In the genomic region with DNA sequence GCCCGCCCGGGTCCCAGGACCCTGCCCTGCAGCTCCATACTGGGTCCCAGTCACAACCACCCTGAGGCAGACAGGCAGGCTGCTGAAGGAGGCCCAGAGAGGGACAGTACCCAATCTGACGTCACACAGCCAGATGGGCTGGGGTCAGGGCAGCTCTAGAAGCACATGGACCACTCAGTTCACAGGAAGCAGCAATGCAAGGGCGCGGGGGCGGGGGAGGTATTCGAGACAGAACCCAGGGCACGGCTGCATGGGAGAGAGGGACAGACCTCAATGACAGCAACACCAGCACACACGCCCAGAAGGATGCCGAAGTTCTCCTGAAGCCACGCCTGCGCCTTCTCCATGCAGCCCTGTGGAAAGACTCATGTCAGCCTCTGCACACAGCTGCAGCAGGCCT, we compare ENCODE assay signal across 26 mouse cellular contexts. TPM values are rescaled to one million over a fixed set of nuclear protein-coding genes. Genes with fewer than 3 reads are reported as not detected.
A peak's percentile ranks its signal among the peaks of the same experiment; 100 is the strongest.
DNase-seq lines count a peak whose midpoint lies in the region; ATAC-seq and TF ChIP-seq lines count a peak whose summit lies in the region.
"Had no signal": no experiment of that assay in that cellular context is flagged by ENCODE, and none has a peak within 500 bp of the region (broad histone marks: within the 10 kb centered on the region; RNA-seq: fewer than 3 reads in every experiment).

No protein-coding gene starts in this region.

- peak; percentile 7 for DNase-seq in kidney, postnatal 10 days
- no peak for DNase-seq in kidney, adult 9 months
- DNase-seq in CH12.LX (ENCODE audit: extremely low read depth) (no peak), ES-E14 (ENCODE audit: low read depth, low spot score) (no peak)
- no peak for DNase-seq in left cerebral cortex, adult 8-10 months (ENCODE audit: low spot score in 2 of 2)
- no peak for DNase-seq in liver, embryonic 11.5 days (ENCODE audit: low spot score)
- DNase-seq: adrenal gland, adult 2 months; cerebellum, adult 11 months; cerebellum, postnatal 10 days; heart, postnatal 36 days; kidney, postnatal 25 days; lung, postnatal 4 days; right cerebral cortex, adult 18-20 months; right cerebral cortex, postnatal 4 days; thymus, adult 2 months had no signal

- H3K4me3 ChIP-seq in CH12.LX (replicated peaks in 1 of 3; ENCODE audit: low read depth in 2 of 3, low read length in 2 of 3, poor library complexity in 1 of 3) = no peak overlapping the region
- no peak overlapping the region; a peak in 1 of 4 replicates for H3K4me3 ChIP-seq in ES-E14 (ENCODE audit: insufficient read depth in 1 of 2, low read depth in 1 of 2, low read length in 2 of 2, poor library complexity in 1 of 2, severe bottlenecking in 1 of 2)
- H3K4me3 ChIP-seq in myocyte = no peak overlapping the region
- no peak overlapping the region for H3K4me3 ChIP-seq in liver, embryonic 11.5 days (ENCODE audit: low read depth, low read length)
- H3K4me3 ChIP-seq: forebrain, embryonic 13.5 days; heart, embryonic 15.5 days; layer of hippocampus, adult 2 months; limb, embryonic 15.5 days; liver, embryonic 15.5 days; lung, embryonic 15.5 days; stomach, embryonic 15.5 days had no signal

- no peaks in the 10 kb centered on the region for H3K79me2 ChIP-seq in CH12.LX (replicated peaks; ENCODE audit: control insufficient read depth, extremely low read depth, insufficient read depth, poor library complexity, severe bottlenecking)
- no peaks in the 10 kb centered on the region for H3K79me2 ChIP-seq in myocyte (ENCODE audit: control insufficient read depth, insufficient read depth)

- TF ChIP-seq CTCF in CH12.LX (conservative IDR thresholded peaks at IDR 0.05 in 1 of 2, IDR thresholded peaks at IDR 0.05 in 1 of 2; ENCODE audit: low read depth in 2 of 2, low read length in 2 of 2) = no peak

- dilution Hi-C loops in CH12.LX (cut with MboI; ENCODE audit: extremely low pct_ligation_motif_present, extremely low pct_unique_long_range_greater_than_20kb, low sequenced_read_pairs) = no loop called here

- TF ChIP-seq RAD21 in CH12.LX (IDR thresholded peaks at IDR 0.05; ENCODE audit: low read depth, low read length) = no peak

- H3K9me3 ChIP-seq in CH12.LX (replicated peaks; ENCODE audit: low read length) (no peaks in the 10 kb centered on the region), ES-E14 (ENCODE audit: control insufficient read depth, insufficient read depth, low read depth, low read length) (no peaks in the 10 kb centered on the region)
- H3K9me3 ChIP-seq in liver, embryonic 11.5 days (ENCODE audit: control insufficient read depth, low read length) = no peaks in the 10 kb centered on the region
- H3K9me3 ChIP-seq: forebrain, embryonic 13.5 days; heart, embryonic 15.5 days; limb, embryonic 15.5 days; liver, embryonic 15.5 days; lung, embryonic 15.5 days; stomach, embryonic 15.5 days had no signal

- no peak for ATAC-seq in liver, embryonic 11.5 days (replicated peaks; ENCODE audit: low FRiP score)
- ATAC-seq: forebrain, embryonic 13.5 days; hindbrain, embryonic 16.5 days; intestine, postnatal 0 days; midbrain, embryonic 16.5 days had no signal

- no peak overlapping the region for H3K9ac ChIP-seq in CH12.LX (ENCODE audit: insufficient read depth, low read depth)
- peak overlapping the region; percentile 15; the same call in 1 of the 2 replicates for H3K9ac ChIP-seq in ES-E14 (ENCODE audit: insufficient read depth, low read depth, low read length, poor library complexity, severe bottlenecking)
- no peak overlapping the region for H3K9ac ChIP-seq in liver, embryonic 11.5 days (ENCODE audit: low read depth, low read length)
- H3K9ac ChIP-seq: forebrain, embryonic 13.5 days; heart, embryonic 15.5 days; limb, embryonic 15.5 days; liver, embryonic 15.5 days; lung, embryonic 15.5 days; stomach, embryonic 15.5 days had no signal

- TF ChIP-seq POLR2A in CH12.LX (IDR thresholded peaks at IDR 0.05; ENCODE audit: low read depth, low read length) = no peak
- peak; percentile 37 for TF ChIP-seq POLR2A in myocyte (IDR thresholded peaks at IDR 0.05; ENCODE audit: insufficient read length, low read depth)

- H3K27me3 ChIP-seq in CH12.LX (replicated peaks) (no peaks in the 10 kb centered on the region), myocyte (ENCODE audit: control insufficient read depth, insufficient read depth, insufficient read length) (no peaks in the 10 kb centered on the region)
- H3K27me3 ChIP-seq in liver, embryonic 11.5 days (replicated peaks; ENCODE audit: control insufficient read depth, insufficient read depth, low read length) = no peaks in the 10 kb centered on the region
- H3K27me3 ChIP-seq: forebrain, embryonic 13.5 days; liver, embryonic 15.5 days; lung, embryonic 15.5 days; stomach, embryonic 15.5 days had no signal

- TF ChIP-seq EP300 in CH12.LX (IDR thresholded peaks at IDR 0.05; ENCODE audit: low read length) = no peak

- 80% methylated on average over 12 of the region's 12 CpGs for WGBS in liver, embryonic 11.5 days

- in situ Hi-C loops in CH12.LX (cut with MboI; ENCODE audit: low pct_ligation_motif_present, low pct_unique_long_range_greater_than_20kb, low sequenced_read_pairs) (loop anchor here (5.0 to 10.0 kb wide), 2 partner anchors 37 to 235 kb away; no protein-coding TSS in a partner anchor), ES-E14 (cut with MboI; ENCODE audit: low sequenced_read_pairs in 2 of 2, unreplicated experiment in 2 of 2) (loop anchor here in 1 of 2 experiments (10.0 kb wide), 1 partner anchor 205 kb away; no protein-coding TSS in a partner anchor)

- no peak overlapping the region for H3ac ChIP-seq in myocyte (ENCODE audit: control insufficient read depth, insufficient read length)

- peaks cover 31 to 60% of the 10 kb centered on the region in 2 experiments for H3K36me3 ChIP-seq in CH12.LX (replicated peaks in 1 of 2; ENCODE audit: control insufficient read depth in 1 of 2, insufficient read depth in 1 of 2, low read length in 1 of 2)
- H3K36me3 ChIP-seq in ES-E14 (ENCODE audit: control insufficient read depth, insufficient read depth, low read length, poor library complexity, severe bottlenecking) = no peaks in the 10 kb centered on the region
- peaks cover 6% of the 10 kb centered on the region for H3K36me3 ChIP-seq in myocyte (ENCODE audit: control insufficient read depth, insufficient read depth)
- H3K36me3 ChIP-seq in liver, embryonic 11.5 days (ENCODE audit: control insufficient read depth, insufficient read depth, low read length) = no peaks in the 10 kb centered on the region
- H3K36me3 ChIP-seq: heart, embryonic 15.5 days; limb, embryonic 15.5 days; lung, embryonic 15.5 days; stomach, embryonic 15.5 days had no signal

- H3K4me1 ChIP-seq in CH12.LX (ENCODE audit: control insufficient read depth in 1 of 2, insufficient read depth in 2 of 2) = peaks cover 49 to 94% of the 10 kb centered on the region in 2 experiments
- peaks cover 0 to 9% of the 10 kb centered on the region in 2 experiments; a peak in 1 of 4 replicates for H3K4me1 ChIP-seq in ES-E14 (ENCODE audit: control insufficient read depth in 2 of 2, insufficient read depth in 2 of 2, low read length in 2 of 2, poor library complexity in 1 of 2)
- no peaks in the 10 kb centered on the region for H3K4me1 ChIP-seq in liver, embryonic 11.5 days (replicated peaks; ENCODE audit: control insufficient read depth, insufficient read depth, low read length)
- H3K4me1 ChIP-seq: lung, embryonic 15.5 days; stomach, embryonic 15.5 days had no signal

- no peak overlapping the region for H3K27ac ChIP-seq in CH12.LX (ENCODE audit: insufficient read depth, low read depth)
- H3K27ac ChIP-seq in ES-E14 (ENCODE audit: insufficient read depth, low read depth, low read length, poor library complexity, severe bottlenecking) = no peak overlapping the region
- no peak overlapping the region for H3K27ac ChIP-seq in liver, embryonic 11.5 days (ENCODE audit: low read depth, low read length)
- H3K27ac ChIP-seq: forebrain, embryonic 13.5 days; heart, embryonic 15.5 days; layer of hippocampus, adult 2 months; limb, embryonic 15.5 days; liver, embryonic 15.5 days; lung, embryonic 15.5 days; stomach, embryonic 15.5 days had no signal

- H3K4me2 ChIP-seq in CH12.LX (ENCODE audit: insufficient read depth, low read depth, poor library complexity, severe bottlenecking) = no peak overlapping the region
- H3K4me2 ChIP-seq in myocyte (ENCODE audit: low read depth) = no peak overlapping the region
- H3K4me2 ChIP-seq in liver, embryonic 11.5 days = no peak overlapping the region
- H3K4me2 ChIP-seq: forebrain, embryonic 13.5 days; heart, embryonic 15.5 days; limb, embryonic 15.5 days; liver, embryonic 15.5 days; lung, embryonic 15.5 days; stomach, embryonic 15.5 days had no signal

TF ChIP-seq in CH12.LX, 34 proteins besides CTCF, POLR2A, EP300 and RAD21 (continues in another document):
- TF ChIP-seq ETS1 (conservative IDR thresholded peaks at IDR 0.05; ENCODE audit: low read depth, low read length) (peak; percentile 22), MEF2A (IDR thresholded peaks at IDR 0.05; ENCODE audit: borderline replicate concordance, low read depth, low read length) (no peak), PAX5 (IDR thresholded peaks at IDR 0.05; ENCODE audit: low read length) (no peak), E2F4 (IDR thresholded peaks at IDR 0.05; ENCODE audit: insufficient replicate concordance, low read depth, low read length) (no peak), ZNF384 (IDR thresholded peaks at IDR 0.05; ENCODE audit: low read depth, low read length) (no peak)

TF ChIP-seq in ES-E14, 5 proteins besides CTCF, POLR2A, EP300 and RAD21:
- TF ChIP-seq ZC3H11A (IDR thresholded peaks at IDR 0.05; ENCODE audit: borderline replicate concordance, low read depth, low read length) (no peak), HCFC1 (IDR thresholded peaks at IDR 0.05; ENCODE audit: borderline replicate concordance, insufficient read depth, low read length) (no peak), MAFK (IDR thresholded peaks at IDR 0.05; ENCODE audit: insufficient read depth, low read depth, low read length) (no peak), ZNF384 (IDR thresholded peaks at IDR 0.05; ENCODE audit: low read depth, low read length) (no peak), CHD2 (IDR thresholded peaks at IDR 0.05; ENCODE audit: low read depth, low read length) (no peak)
TF ChIP-seq in ES-E14: peak in this region for 0.

TF ChIP-seq in myocyte, 11 proteins besides CTCF, POLR2A, EP300 and RAD21:
- no peak for TF ChIP-seq MYOD1 (IDR thresholded peaks at IDR 0.05; ENCODE audit: control insufficient read depth in 1 of 3, insufficient read length in 2 of 3, low read depth in 2 of 3)
- TF ChIP-seq POLR2AphosphoS2 (IDR thresholded peaks at IDR 0.05; ENCODE audit: insufficient read length, low read depth) = peak; percentile 61

RNA-seq across cellular contexts. Expression of a gene that starts 43.0 kb away (rescaled TPM):
- 164 and 215 TPM in 2 replicates for total RNA-seq in CH12.LX (2012; rRNA removed)
- 157 and 177 TPM in 2 replicates for total RNA-seq in CH12.LX (2014; rRNA removed)
- 249 and 294 TPM in 2 replicates for polyA plus RNA-seq in CH12.LX (2012; ENCODE audit: insufficient read length, low read depth)
- 1.8 and 3.2 TPM in 2 replicates for total RNA-seq in ES-E14 (2012; rRNA removed)
- polyA plus RNA-seq in myocyte (2012; fragmentation: generic; extraction: Trizol) = 411 TPM
- 10 to 100 TPM; 22.9 to 31.8 (median 25.6) TPM for total RNA-seq in left cerebral cortex, adult 8-10 months (2022)
- polyA plus RNA-seq in liver, embryonic 11.5 days (2014; fragmentation: Nextera tagmentation; extraction: Ambion mirVana) = 16.5 and 16.9 TPM in 2 replicates

Comparison
In these comparisons a context has a peak if more than half of its experiments do, and no peak if none do; other contexts are left out.
1. RNA of a gene that starts 43.0 kb away (total RNA-seq): 157 to 215 TPM in CH12.LX; 22.9 to 31.8 TPM in left cerebral cortex, adult 8-10 months and 1.8 to 3.2 TPM in ES-E14; every median in the first group is over 4 times any median in the second.